Comparison of ENCODE assay signal across 8 mouse cellular contexts in genomic region chr5:91518302-91518790, GRCm38 (mm10). TPM values are rescaled to one million over a fixed set of nuclear protein-coding genes. Genes with fewer than 3 reads are reported as not detected.
DNase-seq lines count a peak whose midpoint lies in the region; ATAC-seq lines count a peak whose summit lies in the region.

No protein-coding gene starts in this region.

- peaks cover 19% of the 10 kb centered on the region for H3K27me3 ChIP-seq in kidney, embryonic 15.5 days

- peak overlapping the region; percentile 52 for H3K9ac ChIP-seq in kidney, embryonic 15.5 days

- no peak for ATAC-seq in kidney, embryonic 15.5 days (replicated peaks; ENCODE audit: low FRiP score)
- 0 out of 4 replicates have a peak, but pooled peaks have one; percentile 5 to 30 for ATAC-seq in hematopoietic stem cell, adult 5-6 weeks (replicated peaks in 1 of 2; ENCODE audit: insufficient read depth in 1 of 2, low FRiP score in 2 of 2, low TSS enrichment in 1 of 2, low read depth in 1 of 2, poor library complexity in 2 of 2, severe bottlenecking in 2 of 2)

- H3K9me3 ChIP-seq in kidney, embryonic 15.5 days (replicated peaks), result no peaks in the 10 kb centered on the region

- H3K27ac ChIP-seq in kidney, embryonic 15.5 days, result no peak overlapping the region

- intact Hi-C loops in left cerebral cortex, postnatal 4 days (cut with DNase I), result loop anchor here (5.0 to 10.0 kb wide), 2 partner anchors 336 to 429 kb away; no protein-coding TSS in a partner anchor

- no peak for DNase-seq in kidney, adult 9 months
- DNase-seq in embryo, embryonic 10 days (ENCODE audit: low spot score), result peak; percentile 23
- DNase-seq in mesoderm, embryonic 11.5 days (ENCODE audit: low read depth, low spot score), result peak; percentile 8
- DNase-seq in B cell, adult 2 months, result no peak
- no peak for DNase-seq in spleen, postnatal 10 days (ENCODE audit: low spot score in 2 of 2)
- DNase-seq in left cerebral cortex, postnatal 4 days, result no peak

- no peaks in the 10 kb centered on the region for H3K36me3 ChIP-seq in kidney, embryonic 15.5 days

- peak overlapping the region; percentile 56 for H3K4me3 ChIP-seq in kidney, embryonic 15.5 days (replicated peaks)

- peaks cover 25% of the 10 kb centered on the region for H3K4me1 ChIP-seq in kidney, embryonic 15.5 days

- WGBS in kidney, embryonic 15.5 days, result 3% methylated on average over 16 of the region's 16 CpGs

- H3K4me2 ChIP-seq in kidney, embryonic 15.5 days, result peak overlapping the region; percentile 96

RNA-seq across cellular contexts. Expression of gene Parm1, which starts 0.9 kb away (rescaled TPM):
- 8.7 and 11.5 TPM in 2 replicates for polyA plus RNA-seq in kidney, embryonic 15.5 days (2015; fragmentation: Nextera tagmentation; extraction: Ambion mirVana)
- 0.99 and 1.5 TPM in 2 replicates for total RNA-seq in hematopoietic stem cell, adult 5-6 weeks (2017)
- total RNA-seq in left cerebral cortex, postnatal 4 days (2021), result 10 to 100 TPM; 10.6 to 14.9 TPM

Comparison
In these comparisons a context has a peak if more than half of its experiments do, and no peak if none do; other contexts are left out.
1. DNase-seq: peak in embryo, embryonic 10 days (single experiment) and mesoderm, embryonic 11.5 days (single experiment); none in kidney, adult 9 months (single experiment), B cell, adult 2 months (0 of 2), spleen, postnatal 10 days (0 of 2) and left cerebral cortex, postnatal 4 days (single experiment).